Mouse (Mus musculus) forebrain, embryonic 10.5 days (tissue): ENCODE results near the gene Pik3ca. TPM values are rescaled to one million over a fixed set of nuclear protein-coding genes. Genes with fewer than 3 reads are reported as not detected.

ENCODE experiments used
- DNase-seq: peaks from one replicate; pipeline ENCODE4 v3.0.0-alpha.2; 2017; ENCODE audit warnings: low spot score; ENCODE audit errors: extremely low spot score
- H3K27ac ChIP-seq: fragments of 300-500 bp; sonication (generic); 2 replicates; pipeline ENCODE4 v1.5.1; 2016; ENCODE audit warnings: mild to moderate bottlenecking
- H3K27me3 ChIP-seq: fragments of 300-500 bp; sonication (generic); 2 replicates; pipeline ENCODE4 v1.6.1; 2016; ENCODE audit warnings: mild to moderate bottlenecking; ENCODE audit not compliant: poor library complexity, severe bottlenecking
- H3K36me3 ChIP-seq: fragments of 300-500 bp; sonication (generic); replicated peaks from 2 replicates; pipeline ENCODE4 v1.6.1; 2016; ENCODE audit warnings: mild to moderate bottlenecking, moderate library complexity
- H3K4me1 ChIP-seq: fragments of 300-500 bp; sonication (generic); 2 replicates; pipeline ENCODE4 v1.6.1; 2016
- H3K4me3 ChIP-seq: fragments of 300-500 bp; sonication (generic); 2 replicates; pipeline ENCODE4 v1.5.1; 2016; ENCODE audit warnings: mild to moderate bottlenecking, moderate library complexity
- H3K9me3 ChIP-seq: fragments of 300-500 bp; sonication (generic); 2 replicates; pipeline ENCODE4 v1.6.1; 2016; ENCODE audit warnings: mild to moderate bottlenecking, moderate library complexity
- WGBS: fragments of 180-500 bp; shearing (Covaris S2); methylation state at CpG from one replicate; pipeline ENCODE4 v1.1.7; 2016; 5-methylcytosine and 5-hydroxymethylcytosine counted together
- polyA plus RNA-seq: library from polyadenylated mRNA; unstranded; fragments of >200 nt; fragmentation: Nextera tagmentation; extraction: Ambion mirVana; gene quantifications from 2 replicates; pipeline ENCODE4 v1.2.1, GENCODE M21; 2016

The Pik3ca gene
- polyA plus RNA-seq, 1 experiment from 2014 or later, result 8.0 TPM

- H3K36me3 ChIP-seq, result no peaks in the 10 kb centered on the region
- peak overlapping the region; percentile 72 for H3K27ac ChIP-seq
- peaks cover 20% of the 10 kb centered on the region for H3K4me1 ChIP-seq
- WGBS, result 44% methylated on average over 8 of the region's 8 CpGs
- no peak for DNase-seq
- H3K4me3 ChIP-seq, result no peak overlapping the region
- H3K9me3 ChIP-seq, result no peaks in the 10 kb centered on the region
- no peaks in the 10 kb centered on the region for H3K27me3 ChIP-seq
These were observed 98.6 kb downstream of the Pik3ca start for GRCm38 (mm10) chr3:32495856-32496710.

- H3K27ac ChIP-seq, result peak overlapping the region; percentile 72
- no peaks in the 10 kb centered on the region for H3K27me3 ChIP-seq
- H3K4me1 ChIP-seq, result peaks cover 20% of the 10 kb centered on the region
- 95% methylated on average over 1 of the region's 1 CpGs for WGBS
- H3K4me3 ChIP-seq, result no peak overlapping the region
- no peak for DNase-seq
- H3K9me3 ChIP-seq, result no peaks in the 10 kb centered on the region
- no peaks in the 10 kb centered on the region for H3K36me3 ChIP-seq
These were observed 99.2 kb downstream of the Pik3ca start for GRCm38 (mm10) chr3:32496711-32497070.

GRCm38 (mm10) chr3:32500346-32500745 is 102.9 kb downstream of the Pik3ca start:
- WGBS, result 81% methylated on average over 2 of the region's 2 CpGs
- Histone ChIP-seq H3K27ac (no peak overlapping the region), H3K9me3 (no peaks in the 10 kb centered on the region), H3K4me3 (no peak overlapping the region), H3K36me3 (no peaks in the 10 kb centered on the region), H3K4me1 (peaks cover 15% of the 10 kb centered on the region), H3K27me3 (no peaks in the 10 kb centered on the region)
- DNase-seq, result peak; percentile 2

- Histone ChIP-seq H3K4me3 (no peak overlapping the region), H3K4me1 (peaks cover 28% of the 10 kb centered on the region), H3K27me3 (no peaks in the 10 kb centered on the region), H3K36me3 (no peaks in the 10 kb centered on the region), H3K9me3 (no peaks in the 10 kb centered on the region), H3K27ac (no peak overlapping the region)
- WGBS, result 75% methylated on average over 3 of the region's 3 CpGs
- DNase-seq, result no peak
These were observed 108.4 kb downstream of the Pik3ca start for GRCm38 (mm10) chr3:32505841-32506240.

GRCm38 (mm10) chr3:32506366-32507225 is 109.1 kb downstream of the Pik3ca start:
- H3K36me3 ChIP-seq, result no peaks in the 10 kb centered on the region
- no peaks in the 10 kb centered on the region for H3K27me3 ChIP-seq
- H3K4me1 ChIP-seq, result peaks cover 34% of the 10 kb centered on the region
- no peak for DNase-seq
- H3K27ac ChIP-seq, result no peak overlapping the region
- WGBS, result 69% methylated on average over 11 of the region's 11 CpGs
- no peaks in the 10 kb centered on the region for H3K9me3 ChIP-seq
- no peak overlapping the region for H3K4me3 ChIP-seq

- H3K4me1 ChIP-seq, result peaks cover 42% of the 10 kb centered on the region
- no peaks in the 10 kb centered on the region for H3K9me3 ChIP-seq
- peaks cover 6% of the 10 kb centered on the region; the same call in 1 of the 2 replicates for H3K36me3 ChIP-seq
- 2% methylated on average over 17 of the region's 17 CpGs for WGBS
- peak overlapping the region; percentile 94 for H3K4me3 ChIP-seq
- H3K27me3 ChIP-seq, result no peaks in the 10 kb centered on the region
- no peak overlapping the region for H3K27ac ChIP-seq
- peak; percentile 64 for DNase-seq
These were observed 111.3 kb downstream of the Pik3ca start for GRCm38 (mm10) chr3:32508666-32509324.

- peak within 1 kb of the TSS; percentile 97 for H3K27ac ChIP-seq
- H3K9me3 ChIP-seq, result no peaks in the 10 kb centered on the region
- peaks cover 12% of the 10 kb centered on the region for H3K36me3 ChIP-seq
- H3K4me3 ChIP-seq, result peak within 1 kb of the TSS; percentile 94
- WGBS, result 8% methylated on average over 24 of the region's 24 CpGs
- no peaks in the 10 kb centered on the region for H3K27me3 ChIP-seq
- DNase-seq, result no peak
- H3K4me1 ChIP-seq, result peaks cover 42% of the 10 kb centered on the region
These were observed 112.3 kb downstream of the Pik3ca start, which contains the start of gene Zfp639 for GRCm38 (mm10) chr3:32509496-32510374. Gene Zfp639 (plus strand): TSS chr3:32510259.

- H3K27me3 ChIP-seq, result no peaks in the 10 kb centered on the region
- peaks cover 42% of the 10 kb centered on the region for H3K4me1 ChIP-seq
- H3K36me3 ChIP-seq, result peaks cover 19% of the 10 kb centered on the region
- H3K4me3 ChIP-seq, result peak overlapping the region; percentile 94
- H3K27ac ChIP-seq, result peak overlapping the region; percentile 97
- under 1% methylated on average over 63 of the region's 69 CpGs for WGBS
- peak; percentile 97 for DNase-seq
- H3K9me3 ChIP-seq, result no peaks in the 10 kb centered on the region
These were observed 113.1 kb downstream of the Pik3ca start for GRCm38 (mm10) chr3:32510375-32511190.

- peaks cover 25% of the 10 kb centered on the region for H3K36me3 ChIP-seq
- DNase-seq, result no peak
- no peaks in the 10 kb centered on the region for H3K27me3 ChIP-seq
- H3K9me3 ChIP-seq, result no peaks in the 10 kb centered on the region
- peak overlapping the region; percentile 94 for H3K4me3 ChIP-seq
- peaks cover 42% of the 10 kb centered on the region for H3K4me1 ChIP-seq
- WGBS, result 10% methylated on average over 13 of the region's 13 CpGs
- H3K27ac ChIP-seq, result peak overlapping the region; percentile 97
These were observed 113.7 kb downstream of the Pik3ca start for GRCm38 (mm10) chr3:32511191-32511550.

- Histone ChIP-seq H3K27me3 (no peaks in the 10 kb centered on the region), H3K27ac (no peak overlapping the region), H3K36me3 (peaks cover 41% of the 10 kb centered on the region), H3K9me3 (no peaks in the 10 kb centered on the region), H3K4me3 (no peak overlapping the region), H3K4me1 (peaks cover 38% of the 10 kb centered on the region)
- no peak for DNase-seq
- WGBS, result 93% methylated on average over 7 of the region's 7 CpGs
These were observed 115.3 kb downstream of the Pik3ca start for GRCm38 (mm10) chr3:32512686-32513284.

GRCm38 (mm10) chr3:32513528-32513927 is 116.1 kb downstream of the Pik3ca start:
- Histone ChIP-seq H3K4me1 (peaks cover 36% of the 10 kb centered on the region), H3K27ac (no peak overlapping the region), H3K36me3 (peaks cover 49% of the 10 kb centered on the region)

More at GRCm38 (mm10) chr3:32513528-32513927, 116.1 kb downstream of the Pik3ca start:
- no peak overlapping the region for H3K4me3 ChIP-seq
- no peak for DNase-seq
- no peaks in the 10 kb centered on the region for H3K27me3 ChIP-seq
- no peaks in the 10 kb centered on the region for H3K9me3 ChIP-seq
